Mouse (Mus musculus) liver, embryonic 12.5 days (tissue): ENCODE measurements around the gene D930007J09Rik. TPM values are rescaled to one million over a fixed set of nuclear protein-coding genes. Genes with fewer than 3 reads are reported as not detected.
A peak's percentile ranks its signal among the peaks of the same experiment; 100 is the strongest.

Experiments
- ATAC-seq: fragments of 200-750 bp; cut with Nextera tagmentation; 2 replicates; pipeline ENCODE4 v1.8.0; 2017; ENCODE audit warnings: moderate number of reproducible peaks, mild to moderate bottlenecking, moderate library complexity
- H3K27ac ChIP-seq: fragments of 300-500 bp; sonication (generic); 2 replicates; pipeline ENCODE4 v1.5.1; 2016; ENCODE audit warnings: mild to moderate bottlenecking
- H3K27me3 ChIP-seq: fragments of 300-500 bp; sonication (generic); replicated peaks from 2 replicates; pipeline ENCODE4 v1.6.1; 2016; ENCODE audit warnings: mild to moderate bottlenecking, moderate library complexity
- H3K36me3 ChIP-seq: fragments of 300-500 bp; sonication (generic); 2 replicates; pipeline ENCODE4 v1.6.1; 2016; ENCODE audit warnings: mild to moderate bottlenecking, moderate library complexity
- H3K4me1 ChIP-seq: fragments of 300-500 bp; sonication (generic); 2 replicates; pipeline ENCODE4 v1.6.1; 2016
- H3K4me2 ChIP-seq: fragments of 300-500 bp; sonication (generic); 2 replicates; pipeline ENCODE4 v1.6.1; 2016; ENCODE audit warnings: mild to moderate bottlenecking, moderate library complexity
- H3K4me3 ChIP-seq: fragments of 300-500 bp; sonication (generic); 2 replicates; pipeline ENCODE4 v1.5.1; 2016; ENCODE audit warnings: mild to moderate bottlenecking, moderate library complexity
- H3K9ac ChIP-seq: fragments of 300-500 bp; sonication (generic); 2 replicates; pipeline ENCODE4 v1.6.1; 2016; ENCODE audit warnings: mild to moderate bottlenecking, moderate library complexity
- H3K9me3 ChIP-seq: fragments of 300-500 bp; sonication (generic); replicated peaks from 2 replicates; pipeline ENCODE4 v1.6.1; 2016; ENCODE audit warnings: mild to moderate bottlenecking, moderate library complexity
- WGBS: fragments of 180-500 bp; shearing (Covaris S2); methylation state at CpG from one replicate; pipeline ENCODE4 v1.1.7; 2016; ENCODE audit not compliant: insufficient replicate concordance; 5-methylcytosine and 5-hydroxymethylcytosine counted together
- polyA plus RNA-seq: library from polyadenylated mRNA; unstranded; fragments of >200 nt; fragmentation: Nextera tagmentation; extraction: Ambion mirVana; gene quantifications from 2 replicates; pipeline ENCODE4 v1.2.1, GENCODE M21; 2016

The D930007J09Rik gene
- polyA plus RNA-seq, 1 experiment from 2014 or later: not detected

- no peak overlapping the region for H3K4me2 ChIP-seq
These were observed 4.2 kb upstream of the D930007J09Rik start for GRCm38 (mm10) chr13:32806820-32807219.

DNA sequence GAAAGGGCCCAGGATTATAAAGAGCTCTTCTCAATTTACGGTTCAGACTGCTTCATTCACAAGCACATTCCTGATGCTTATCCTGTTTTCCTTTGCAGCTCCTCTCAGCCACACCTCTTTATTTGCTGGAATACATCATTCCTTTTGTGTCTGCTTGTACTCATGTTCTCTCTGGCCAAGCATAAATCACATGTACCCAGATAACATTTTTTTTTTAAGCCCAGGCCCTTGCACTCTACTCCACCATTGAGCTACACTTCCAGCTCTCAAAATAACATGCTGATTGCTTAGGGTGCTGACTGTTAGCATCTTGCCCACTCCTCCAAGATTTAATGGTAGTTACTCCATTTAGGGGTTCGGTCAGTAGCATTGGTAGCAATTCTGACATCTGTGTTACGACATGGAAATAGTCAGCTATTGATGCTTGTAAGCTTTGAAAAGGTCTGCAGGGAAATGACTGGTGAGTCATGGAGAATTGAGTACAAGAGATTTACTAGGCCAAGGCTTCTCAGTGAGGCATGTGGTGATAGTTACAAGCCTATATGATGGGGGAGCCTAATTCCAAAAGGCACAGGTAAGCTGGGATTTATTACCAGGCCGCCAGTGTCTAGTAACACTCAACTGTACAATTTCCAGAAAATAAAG, 1.2 kb upstream of the D930007J09Rik start:
- Histone ChIP-seq H3K9ac (peak overlapping the region; percentile 88; the same call in 1 of the 2 replicates), H3K36me3 (peaks cover 37% of the 10 kb centered on the region), H3K4me2 (peak overlapping the region; percentile 98), H3K27me3 (no peaks in the 10 kb centered on the region), H3K4me3 (peak overlapping the region; percentile 83; the same call in 1 of the 2 replicates), H3K4me1 (peaks cover 31% of the 10 kb centered on the region), H3K9me3 (no peaks in the 10 kb centered on the region), H3K27ac (no peak overlapping the region)
- ATAC-seq: no peak
- WGBS: 86% methylated on average over 4 of the region's 4 CpGs

More at GRCm38 (mm10) chr13:32806820-32807219, 4.2 kb upstream of the D930007J09Rik start:
- 75% methylated on average over 7 of the region's 7 CpGs for WGBS
- no peak overlapping the region for H3K9ac ChIP-seq
- H3K27ac ChIP-seq: no peak overlapping the region
- ATAC-seq: no peak
- peaks cover 60% of the 10 kb centered on the region for H3K36me3 ChIP-seq
- no peaks in the 10 kb centered on the region for H3K9me3 ChIP-seq
- H3K27me3 ChIP-seq: no peaks in the 10 kb centered on the region
- H3K4me1 ChIP-seq: peaks cover 23% of the 10 kb centered on the region
- H3K4me3 ChIP-seq: no peak overlapping the region

DNA sequence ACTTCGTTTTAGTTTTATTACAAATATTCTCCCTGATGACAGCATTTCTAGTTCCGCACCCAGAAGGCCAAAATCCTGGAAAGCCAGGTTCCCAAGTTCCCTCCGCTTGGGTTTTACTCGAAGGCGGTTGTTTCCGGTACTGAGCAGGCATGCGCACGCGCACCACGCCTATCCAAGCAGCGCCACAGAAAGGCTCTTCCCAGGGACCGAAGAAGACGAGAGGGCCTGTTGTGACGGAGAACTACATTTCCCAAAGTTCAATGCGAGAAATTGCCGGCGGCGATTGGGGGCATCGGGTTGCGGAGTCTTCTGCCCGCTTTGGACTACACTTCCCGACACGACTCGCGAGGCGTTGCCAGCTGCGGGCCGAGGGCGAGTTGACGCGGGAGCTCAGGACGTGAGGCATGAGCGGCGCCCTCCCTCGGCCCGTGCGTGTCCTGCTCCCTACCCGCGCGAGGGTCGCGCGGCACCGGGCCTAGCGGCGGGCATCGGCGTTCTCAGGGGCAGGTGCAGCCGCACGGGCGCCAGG, 892 bp downstream of the D930007J09Rik start, which contains the start of gene Wrnip1:
Wrnip1 (plus strand) TSS at position 346 of the 529 bp plus-strand sequence.
- peaks cover 28% of the 10 kb centered on the region for H3K4me1 ChIP-seq
- WGBS: under 1% methylated on average over 51 of the region's 51 CpGs
- H3K27me3 ChIP-seq: no peaks in the 10 kb centered on the region
- peak within 1 kb of the TSS; percentile 88 for H3K9ac ChIP-seq
- H3K27ac ChIP-seq: peak within 1 kb of the TSS; percentile 76
- peak within 1 kb of the TSS; percentile 83 for H3K4me3 ChIP-seq
- peaks cover 18% of the 10 kb centered on the region for H3K36me3 ChIP-seq
- no peaks in the 10 kb centered on the region for H3K9me3 ChIP-seq
- peak within 1 kb of the TSS; percentile 98 for H3K4me2 ChIP-seq
- peak; percentile 95 for ATAC-seq

- H3K9me3 ChIP-seq: no peaks in the 10 kb centered on the region
- peak overlapping the region; percentile 88 for H3K9ac ChIP-seq
- ATAC-seq: no peak
- peaks cover 28% of the 10 kb centered on the region for H3K4me1 ChIP-seq
- peak overlapping the region; percentile 98 for H3K4me2 ChIP-seq
- H3K27me3 ChIP-seq: no peaks in the 10 kb centered on the region
- peaks cover 10% of the 10 kb centered on the region; the same call in 1 of the 2 replicates for H3K36me3 ChIP-seq
- peak overlapping the region; percentile 83 for H3K4me3 ChIP-seq
- 0 out of 2 replicates have a peak overlapping the region, but pooled peaks have one; percentile 11 for H3K27ac ChIP-seq
These were observed 1.8 kb downstream of the D930007J09Rik start for GRCm38 (mm10) chr13:32800859-32801258.

DNA sequence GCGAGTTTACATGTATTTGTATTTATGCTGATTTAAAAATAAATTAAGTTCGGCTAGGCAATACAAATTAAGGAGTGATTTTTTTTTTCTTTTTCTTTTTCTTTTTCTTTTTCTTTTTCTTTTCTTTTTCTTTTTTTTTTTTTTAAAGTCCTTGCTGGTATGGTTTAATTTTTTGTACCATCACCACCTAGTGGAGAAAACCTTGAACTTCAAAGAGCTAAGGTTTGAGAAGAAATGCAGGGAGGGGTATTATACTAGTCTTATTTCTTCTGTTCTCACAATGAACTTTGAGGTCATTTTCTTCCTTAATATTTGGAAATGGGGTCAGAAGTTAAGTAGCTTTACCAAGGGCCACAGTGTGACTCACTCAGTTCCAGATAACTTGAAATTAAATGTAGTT, 3.5 kb downstream of the D930007J09Rik start:
- no peaks in the 10 kb centered on the region for H3K27me3 ChIP-seq
- ATAC-seq: no peak
- H3K36me3 ChIP-seq: no peaks in the 10 kb centered on the region
- 52% methylated on average over 2 of the region's 2 CpGs for WGBS
- H3K4me3 ChIP-seq: no peak overlapping the region
- no peak overlapping the region for H3K9ac ChIP-seq
- H3K4me1 ChIP-seq: peaks cover 24% of the 10 kb centered on the region
- H3K4me2 ChIP-seq: no peak overlapping the region
- no peak overlapping the region for H3K27ac ChIP-seq
- no peaks in the 10 kb centered on the region for H3K9me3 ChIP-seq

DNA sequence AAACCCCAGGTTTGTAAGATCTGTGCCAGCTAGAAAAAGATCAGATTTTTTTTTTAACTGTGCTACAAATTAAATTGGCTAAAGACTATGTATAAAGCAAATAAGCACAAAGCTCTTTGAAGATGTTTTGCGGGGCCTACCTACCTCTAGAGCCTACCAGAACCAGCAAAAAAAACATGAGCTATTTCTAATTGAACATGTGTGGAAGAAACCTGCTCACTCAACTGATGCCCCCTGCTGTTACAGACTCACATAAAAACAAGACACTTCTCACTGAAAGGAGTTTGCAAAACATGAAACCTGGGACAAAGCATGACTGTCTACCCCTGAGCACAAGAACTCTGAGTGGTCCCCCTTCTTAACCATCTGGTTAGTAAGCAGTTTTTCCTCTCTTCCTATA, 5.6 kb downstream of the D930007J09Rik start:
- Histone ChIP-seq H3K9ac (no peak overlapping the region), H3K4me3 (no peak overlapping the region), H3K36me3 (no peaks in the 10 kb centered on the region), H3K4me2 (no peak overlapping the region), H3K27ac (no peak overlapping the region), H3K27me3 (no peaks in the 10 kb centered on the region), H3K4me1 (peaks cover 8% of the 10 kb centered on the region), H3K9me3 (no peaks in the 10 kb centered on the region)
- WGBS: 67% methylated on average over 1 of the region's 1 CpGs
- no peak for ATAC-seq

DNA sequence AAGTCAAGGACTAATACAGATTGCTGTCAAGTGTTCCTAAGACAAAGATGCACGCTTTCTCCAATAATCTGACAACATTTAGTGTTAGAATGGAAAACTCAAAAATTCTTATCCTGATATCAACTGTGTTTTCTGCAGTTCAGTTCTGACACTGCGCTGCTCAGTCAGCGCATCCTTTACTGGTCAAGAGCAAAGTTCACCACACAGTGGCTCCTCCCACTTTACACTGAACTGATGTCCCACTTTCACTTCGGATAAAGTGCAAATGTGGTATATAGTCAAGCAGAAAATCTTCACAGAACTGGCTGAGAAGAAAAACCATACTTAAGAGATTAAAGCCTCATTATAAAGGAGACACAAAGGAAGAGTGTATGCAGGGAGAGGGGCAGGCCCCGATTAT, 7.5 kb downstream of the D930007J09Rik start:
- Histone ChIP-seq H3K9ac (no peak overlapping the region), H3K27ac (no peak overlapping the region), H3K4me2 (no peak overlapping the region), H3K36me3 (no peaks in the 10 kb centered on the region), H3K4me3 (no peak overlapping the region), H3K4me1 (no peaks in the 10 kb centered on the region), H3K27me3 (no peaks in the 10 kb centered on the region), H3K9me3 (no peaks in the 10 kb centered on the region)
- WGBS: 68% methylated on average over 5 of the region's 5 CpGs
- no peak for ATAC-seq

DNA sequence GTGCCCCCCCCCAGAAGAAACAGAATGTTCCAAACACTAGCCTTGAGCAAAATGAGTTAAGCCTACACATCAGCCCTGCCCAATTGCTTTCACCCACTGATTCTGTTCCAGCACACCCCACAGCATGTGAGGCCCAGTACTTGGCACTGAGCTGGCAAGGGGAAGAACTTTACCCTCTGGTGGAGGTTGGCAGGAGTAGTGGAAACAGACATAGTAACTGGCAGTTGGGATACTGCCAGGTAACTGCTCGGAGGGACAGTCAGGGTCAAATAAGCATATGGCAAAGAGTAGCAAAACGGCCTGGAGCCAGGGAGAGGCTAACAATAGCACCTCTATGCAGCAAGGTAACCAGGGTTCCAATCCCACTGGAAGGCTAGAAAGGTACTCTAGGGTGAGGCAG, 8.0 kb downstream of the D930007J09Rik start:
- Histone ChIP-seq H3K4me3 (no peak overlapping the region), H3K9me3 (no peaks in the 10 kb centered on the region), H3K36me3 (no peaks in the 10 kb centered on the region), H3K4me1 (no peaks in the 10 kb centered on the region), H3K27ac (no peak overlapping the region), H3K9ac (no peak overlapping the region), H3K4me2 (no peak overlapping the region), H3K27me3 (no peaks in the 10 kb centered on the region)
- no peak for ATAC-seq
- 63% methylated on average over 2 of the region's 2 CpGs for WGBS

DNA sequence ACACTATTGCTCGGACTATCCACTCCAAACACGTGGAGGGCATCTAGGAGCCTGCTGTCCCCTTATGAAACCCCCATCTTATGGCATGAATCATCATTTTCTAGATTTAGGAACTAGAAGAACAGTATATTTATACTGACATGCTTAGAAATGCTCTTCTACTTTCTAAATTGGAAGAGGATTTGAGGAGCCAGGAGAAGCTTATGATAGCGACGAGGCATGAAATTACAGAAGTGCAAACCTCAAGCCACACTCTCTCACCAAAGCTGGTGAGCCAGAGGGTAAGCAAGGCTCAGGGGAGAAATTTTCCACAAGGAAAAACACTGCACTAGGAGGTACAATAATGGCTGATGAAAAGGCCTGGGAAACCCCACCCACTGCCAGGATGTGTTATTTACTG, 12.9 kb downstream of the D930007J09Rik start:
- H3K27ac ChIP-seq: no peak overlapping the region
- H3K4me3 ChIP-seq: no peak overlapping the region
- no peaks in the 10 kb centered on the region for H3K36me3 ChIP-seq
- no peak overlapping the region for H3K9ac ChIP-seq
- H3K4me1 ChIP-seq: no peaks in the 10 kb centered on the region
- no peaks in the 10 kb centered on the region for H3K27me3 ChIP-seq
- H3K9me3 ChIP-seq: no peaks in the 10 kb centered on the region
- 64% methylated on average over 4 of the region's 4 CpGs for WGBS
- no peak for ATAC-seq
- H3K4me2 ChIP-seq: no peak overlapping the region

- Histone ChIP-seq H3K4me3 (no peak overlapping the region), H3K9ac (no peak overlapping the region), H3K9me3 (no peaks in the 10 kb centered on the region), H3K36me3 (no peaks in the 10 kb centered on the region), H3K27ac (no peak overlapping the region), H3K4me1 (no peaks in the 10 kb centered on the region), H3K27me3 (no peaks in the 10 kb centered on the region), H3K4me2 (no peak overlapping the region)
- WGBS: 48% methylated on average over 2 of the region's 2 CpGs
- no peak for ATAC-seq
These were observed 15.1 kb downstream of the D930007J09Rik start for GRCm38 (mm10) chr13:32787584-32787983.

DNA sequence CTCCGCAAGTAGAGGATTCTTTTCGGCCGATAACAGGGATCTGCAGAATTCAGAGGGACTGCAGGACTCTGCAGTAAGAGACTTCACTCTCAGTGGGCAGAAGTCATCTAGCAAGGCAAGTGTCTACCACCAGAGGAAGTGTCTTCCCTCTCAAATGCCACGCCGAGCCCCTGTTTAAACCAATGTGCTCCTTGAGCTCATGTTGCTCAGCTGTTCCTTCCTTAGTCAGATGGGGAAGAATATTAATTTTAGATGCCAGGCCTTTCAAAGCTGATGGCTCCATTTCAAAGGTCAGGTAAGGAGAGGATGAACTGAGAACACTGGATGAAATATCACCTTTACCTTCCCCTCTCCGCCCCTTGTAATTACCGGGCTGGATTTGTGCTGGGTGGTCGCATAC, 18.8 kb downstream of the D930007J09Rik start, which contains the start of gene Mylk4:
Mylk4 (minus strand) TSS at position 139 of the 400 bp plus-strand sequence.
- ATAC-seq: no peak
- no peaks in the 10 kb centered on the region for H3K27me3 ChIP-seq
- H3K4me3 ChIP-seq: no peak within 1 kb of the TSS
- H3K4me1 ChIP-seq: no peaks in the 10 kb centered on the region
- no peaks in the 10 kb centered on the region for H3K9me3 ChIP-seq
- no peak within 1 kb of the TSS for H3K4me2 ChIP-seq
- no peaks in the 10 kb centered on the region for H3K36me3 ChIP-seq
- H3K27ac ChIP-seq: no peak within 1 kb of the TSS
- WGBS: 68% methylated on average over 8 of the region's 8 CpGs
- no peak within 1 kb of the TSS for H3K9ac ChIP-seq

DNA sequence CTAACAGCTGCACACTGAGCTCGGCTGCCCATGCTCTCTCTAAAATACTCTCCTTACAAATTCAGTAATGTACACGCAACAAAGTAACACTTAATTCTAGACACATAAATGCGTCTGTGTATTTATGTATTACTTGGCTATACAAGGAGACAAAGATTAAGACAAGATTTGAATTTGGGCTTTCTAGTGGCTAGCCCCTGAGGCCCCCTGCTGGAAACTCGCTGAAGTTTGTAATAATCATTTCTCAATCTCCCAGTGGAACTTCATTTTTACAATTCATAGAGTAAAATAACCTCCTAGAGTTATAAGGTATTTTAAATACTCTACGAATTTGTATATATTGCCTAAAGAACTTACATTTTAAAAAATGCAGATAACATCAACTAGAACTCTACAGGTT, 19.6 kb downstream of the D930007J09Rik start:
- WGBS: 44% methylated on average over 5 of the region's 5 CpGs
- no peak overlapping the region for H3K27ac ChIP-seq
- no peaks in the 10 kb centered on the region for H3K36me3 ChIP-seq
- ATAC-seq: no peak
- no peak overlapping the region for H3K4me2 ChIP-seq
- H3K9me3 ChIP-seq: no peaks in the 10 kb centered on the region
- no peak overlapping the region for H3K9ac ChIP-seq
- no peak overlapping the region for H3K4me3 ChIP-seq
- H3K4me1 ChIP-seq: no peaks in the 10 kb centered on the region
- H3K27me3 ChIP-seq: no peaks in the 10 kb centered on the region
